30 mouse cellular contexts compared by ENCODE assay signal in the genomic region with DNA sequence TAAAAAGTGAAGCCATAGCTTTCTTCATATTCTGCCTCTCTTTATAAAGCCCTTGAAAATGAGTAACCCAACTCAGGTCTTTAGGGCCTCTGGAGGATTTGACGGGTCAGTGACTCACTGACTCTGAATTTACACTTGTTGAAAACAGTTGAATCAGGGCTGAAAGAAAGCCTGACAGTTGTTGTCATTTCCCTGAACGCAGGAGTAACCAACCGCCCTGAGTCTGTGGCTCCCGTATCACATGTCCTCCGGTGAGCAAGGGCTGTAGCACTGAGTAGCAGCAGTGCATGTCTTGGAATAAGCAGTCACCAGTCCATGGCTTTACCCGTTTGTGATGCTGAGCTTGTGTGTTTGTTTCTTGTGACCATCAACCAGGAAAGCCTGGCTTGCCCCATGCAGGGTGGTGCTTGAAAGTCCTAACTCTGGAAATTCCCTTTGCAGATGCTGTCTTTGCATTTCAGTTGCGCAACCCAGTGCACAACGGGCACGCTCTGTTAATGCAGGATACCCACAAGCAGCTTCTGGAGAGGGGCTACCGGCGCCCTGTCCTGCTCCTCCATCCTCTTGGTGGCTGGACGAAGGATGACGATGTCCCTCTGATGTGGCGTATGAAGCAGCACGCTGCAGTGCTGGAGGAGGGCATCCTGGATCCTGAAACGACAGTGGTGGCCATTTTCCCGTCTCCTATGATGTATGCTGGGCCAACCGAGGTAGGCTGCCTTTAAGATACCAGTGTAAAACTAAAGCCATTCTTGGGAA. TPM values are rescaled to one million over a fixed set of nuclear protein-coding genes. Genes with fewer than 3 reads are reported as not detected.
DNase-seq lines count a peak whose midpoint lies in the region; ATAC-seq and TF ChIP-seq lines count a peak whose summit lies in the region.
"Had no signal": no experiment of that assay in that cellular context is flagged by ENCODE, and none has a peak within 500 bp of the region (broad histone marks: within the 10 kb centered on the region; RNA-seq: fewer than 3 reads in every experiment).

No protein-coding gene starts in this region.

- H3K9me3 ChIP-seq in kidney, embryonic 14.5 days (ENCODE audit: control insufficient read depth, low read length), result no peaks in the 10 kb centered on the region
- no peaks in the 10 kb centered on the region for H3K9me3 ChIP-seq in midbrain, embryonic 11.5 days (ENCODE audit: control insufficient read depth, low read length)
- no peaks in the 10 kb centered on the region for H3K9me3 ChIP-seq in midbrain, embryonic 15.5 days
- no peaks in the 10 kb centered on the region for H3K9me3 ChIP-seq in forebrain, embryonic 12.5 days
- H3K9me3 ChIP-seq: embryonic facial prominence, embryonic 13.5 days; hindbrain, embryonic 10.5 days; intestine, embryonic 15.5 days; limb, embryonic 12.5 days; liver, embryonic 15.5 days; midbrain, embryonic 10.5 days; neural tube, embryonic 13.5 days had no signal

- no peak overlapping the region for H3K4me2 ChIP-seq in kidney, embryonic 14.5 days (replicated peaks; ENCODE audit: low read depth, low read length)
- no peak overlapping the region for H3K4me2 ChIP-seq in midbrain, embryonic 11.5 days
- no peak overlapping the region for H3K4me2 ChIP-seq in midbrain, embryonic 15.5 days
- no peak overlapping the region for H3K4me2 ChIP-seq in forebrain, embryonic 12.5 days
- H3K4me2 ChIP-seq: embryonic facial prominence, embryonic 13.5 days; intestine, embryonic 15.5 days; limb, embryonic 12.5 days; liver, embryonic 15.5 days; lung, embryonic 14.5 days; neural tube, embryonic 13.5 days had no signal

- no peaks in the 10 kb centered on the region for H3K27me3 ChIP-seq in kidney, embryonic 14.5 days (ENCODE audit: control insufficient read depth, insufficient read depth, low read length)
- H3K27me3 ChIP-seq in kidney, adult 2 months (replicated peaks; ENCODE audit: control insufficient read depth, insufficient read depth, low read length), result no peaks in the 10 kb centered on the region
- H3K27me3 ChIP-seq in midbrain, embryonic 11.5 days (ENCODE audit: control insufficient read depth, insufficient read depth, low read length), result no peaks in the 10 kb centered on the region
- no peaks in the 10 kb centered on the region for H3K27me3 ChIP-seq in midbrain, embryonic 15.5 days (replicated peaks)
- H3K27me3 ChIP-seq in Patski, result no peaks in the 10 kb centered on the region
- no peaks in the 10 kb centered on the region for H3K27me3 ChIP-seq in forebrain, embryonic 12.5 days
- H3K27me3 ChIP-seq: embryonic facial prominence, embryonic 13.5 days; intestine, embryonic 15.5 days; limb, embryonic 12.5 days; liver, embryonic 15.5 days; neural tube, embryonic 13.5 days had no signal

- H3K27ac ChIP-seq in kidney, embryonic 14.5 days (ENCODE audit: low read depth, low read length), result no peak overlapping the region
- no peak overlapping the region for H3K27ac ChIP-seq in kidney, adult 2 months (ENCODE audit: insufficient read depth, low read depth, low read length)
- H3K27ac ChIP-seq in midbrain, embryonic 11.5 days (ENCODE audit: low read depth, low read length), result no peak overlapping the region
- H3K27ac ChIP-seq in midbrain, embryonic 15.5 days, result no peak overlapping the region
- no peak overlapping the region for H3K27ac ChIP-seq in forebrain, embryonic 12.5 days
- H3K27ac ChIP-seq: embryonic facial prominence, embryonic 13.5 days; hindbrain, embryonic 10.5 days; hindbrain, postnatal 0 days; intestine, embryonic 15.5 days; layer of hippocampus, adult 2 months; left cerebral cortex, adult 2 months; limb, embryonic 12.5 days; liver, embryonic 15.5 days; midbrain, embryonic 10.5 days; neural tube, embryonic 13.5 days had no signal

- no peak for TF ChIP-seq CTCF in kidney, adult 2 months (conservative IDR thresholded peaks at IDR 0.05; ENCODE audit: insufficient read depth, insufficient read length, low read depth, low read length)
- no peak for TF ChIP-seq CTCF in Patski (IDR thresholded peaks at IDR 0.05)

- no peak for TF ChIP-seq POLR2A in kidney, adult 2 months (IDR thresholded peaks at IDR 0.05; ENCODE audit: low read depth, low read length)

- no peak overlapping the region for H3K4me3 ChIP-seq in kidney, embryonic 14.5 days (ENCODE audit: low read length)
- no peak overlapping the region for H3K4me3 ChIP-seq in kidney, adult 2 months (ENCODE audit: insufficient read depth, low read depth, low read length)
- no peak overlapping the region for H3K4me3 ChIP-seq in midbrain, embryonic 11.5 days (ENCODE audit: low read depth, low read length)
- no peak overlapping the region for H3K4me3 ChIP-seq in midbrain, embryonic 15.5 days
- H3K4me3 ChIP-seq in forebrain, embryonic 12.5 days (replicated peaks), result no peak overlapping the region
- H3K4me3 ChIP-seq: embryonic facial prominence, embryonic 13.5 days; hindbrain, embryonic 10.5 days; intestine, embryonic 15.5 days; layer of hippocampus, adult 2 months; left cerebral cortex, adult 2 months; limb, embryonic 12.5 days; liver, embryonic 15.5 days; midbrain, embryonic 10.5 days; neural tube, embryonic 13.5 days had no signal

- in situ Hi-C loops in Patski (cut with MboI; ENCODE audit: low pct_unique_long_range_greater_than_20kb), result no loop called here

- POLR2A ChIA-PET in Patski (lab: Charles Lee), result interaction anchor here (0.6 kb wide), 1 partner anchor 56 kb away, joined by 3 read pairs; no protein-coding TSS in a partner anchor

- 81% methylated on average over 18 of the region's 18 CpGs for WGBS in kidney, embryonic 14.5 days
- 75% methylated on average over 18 of the region's 18 CpGs for WGBS in kidney, adult 2 months
- WGBS in midbrain, embryonic 11.5 days, result 89% methylated on average over 18 of the region's 18 CpGs
- 86% methylated on average over 18 of the region's 18 CpGs for WGBS in midbrain, embryonic 15.5 days
- WGBS in forebrain, embryonic 12.5 days, result 92% methylated on average over 18 of the region's 18 CpGs

- CTCF ChIA-PET in Patski (lab: Charles Lee), result interaction anchor here (0.8 to 1.2 kb wide), 3 partner anchors 12 to 61 kb away, joined by 3 read pairs; no protein-coding TSS in a partner anchor

- peak; percentile 90; the same call in 1 of the 2 replicates for ATAC-seq in kidney, embryonic 14.5 days (ENCODE audit: low FRiP score, low TSS enrichment)
- no peak for ATAC-seq in midbrain, embryonic 11.5 days (ENCODE audit: low FRiP score)
- no peak for ATAC-seq in midbrain, embryonic 15.5 days (replicated peaks)
- peak; percentile 98 for ATAC-seq in Patski
- no peak for ATAC-seq in CD4-positive, CD25-positive, alpha-beta regulatory T cell, adult 4 months
- ATAC-seq in forebrain, embryonic 12.5 days (ENCODE audit: low FRiP score), result no peak
- ATAC-seq: activated CD4-positive, CD25-positive, alpha-beta regulatory T cell, adult 4 months; forebrain, postnatal 0 days; hindbrain, postnatal 0 days; intestine, embryonic 15.5 days had no signal

- no peak for DNase-seq in kidney, adult 2 months
- DNase-seq in midbrain, embryonic 11.5 days (ENCODE audit: low spot score, missing footprints), result peak; percentile 31
- peak; percentile 96 for DNase-seq in Patski (ENCODE audit: low read depth, low spot score)
- DNase-seq: adrenal gland, adult 8-10 months; cerebellum, adult 9-10 months; embryo, embryonic 11 days; forebrain, postnatal 0 days; gastrocnemius, postnatal 14 days; heart, postnatal 14 days; kidney, postnatal 25 days; lung, embryonic 14.5 days; lung, postnatal 14 days; right cerebral cortex, postnatal 4 days; thymus, adult 2 months; thymus, postnatal 36 days had no signal

- no peak overlapping the region for H3K9ac ChIP-seq in kidney, embryonic 14.5 days (ENCODE audit: low read depth, low read length)
- H3K9ac ChIP-seq in midbrain, embryonic 11.5 days (ENCODE audit: low read length), result no peak overlapping the region
- H3K9ac ChIP-seq in midbrain, embryonic 15.5 days, result no peak overlapping the region
- H3K9ac ChIP-seq in forebrain, embryonic 12.5 days, result no peak overlapping the region
- H3K9ac ChIP-seq: embryonic facial prominence, embryonic 13.5 days; forebrain, postnatal 0 days; intestine, embryonic 15.5 days; limb, embryonic 12.5 days; liver, embryonic 15.5 days; lung, embryonic 14.5 days; neural tube, embryonic 13.5 days had no signal

- H3K36me3 ChIP-seq in kidney, embryonic 14.5 days (ENCODE audit: control insufficient read depth, insufficient read depth, low read length), result peaks cover 21% of the 10 kb centered on the region; the same call in 1 of the 2 replicates
- H3K36me3 ChIP-seq in kidney, adult 2 months (ENCODE audit: control insufficient read depth, insufficient read depth, low read length), result no peaks in the 10 kb centered on the region; the same call in 1 of the 2 replicates
- H3K36me3 ChIP-seq in midbrain, embryonic 11.5 days (ENCODE audit: control insufficient read depth, insufficient read depth, low read length), result peaks cover 4% of the 10 kb centered on the region; the same call in 1 of the 2 replicates
- peaks cover 7% of the 10 kb centered on the region for H3K36me3 ChIP-seq in midbrain, embryonic 15.5 days (replicated peaks)
- H3K36me3 ChIP-seq in forebrain, embryonic 12.5 days (replicated peaks), result peaks cover 25% of the 10 kb centered on the region
- H3K36me3 ChIP-seq: liver, embryonic 15.5 days had no signal

- H3K4me1 ChIP-seq in kidney, embryonic 14.5 days (ENCODE audit: control insufficient read depth, insufficient read depth, low read length), result no peaks in the 10 kb centered on the region
- H3K4me1 ChIP-seq in kidney, adult 2 months (ENCODE audit: control insufficient read depth, insufficient read depth, low read length), result no peaks in the 10 kb centered on the region
- no peaks in the 10 kb centered on the region for H3K4me1 ChIP-seq in midbrain, embryonic 11.5 days (ENCODE audit: control insufficient read depth, insufficient read depth, low read length)
- no peaks in the 10 kb centered on the region for H3K4me1 ChIP-seq in midbrain, embryonic 15.5 days
- H3K4me1 ChIP-seq in forebrain, embryonic 12.5 days, result no peaks in the 10 kb centered on the region
- H3K4me1 ChIP-seq: intestine, embryonic 15.5 days; liver, embryonic 15.5 days; midbrain, embryonic 10.5 days; neural tube, embryonic 13.5 days had no signal

RNA-seq across cellular contexts. Expression of gene Papss1, which starts 54.2 kb away (rescaled TPM):
- 70.3 and 96.0 TPM in 2 replicates for polyA plus RNA-seq in kidney, embryonic 14.5 days (2014; fragmentation: Nextera tagmentation; extraction: Ambion mirVana)
- polyA plus RNA-seq in kidney, adult 2 months (2012; rRNA removed), result 56.2 and 56.3 TPM in 2 replicates
- 72.5 and 82.4 TPM in 2 replicates for polyA plus RNA-seq in midbrain, embryonic 11.5 days (2014; fragmentation: Nextera tagmentation; extraction: Ambion mirVana)
- 117 and 124 TPM in 2 replicates for polyA plus RNA-seq in midbrain, embryonic 15.5 days (2015; fragmentation: Nextera tagmentation; extraction: Ambion mirVana)
- polyA plus RNA-seq in Patski (2021), result 90.2 TPM
- polyA plus RNA-seq in CD4-positive, CD25-positive, alpha-beta regulatory T cell, adult 4 months (2017; shearing (Covaris generic)), result 10 to 100 TPM; 22.1 to 27.0 TPM
- 90.8 TPM in 2 replicates for polyA plus RNA-seq in forebrain, embryonic 12.5 days (2016; fragmentation: Nextera tagmentation; extraction: Ambion mirVana)

Comparison
In these comparisons a context has a peak if more than half of its experiments do, and no peak if none do; other contexts are left out.
1. ATAC-seq: peak in kidney, embryonic 14.5 days (single experiment) and Patski (single experiment); none in midbrain, embryonic 11.5 days (single experiment), midbrain, embryonic 15.5 days (single experiment), CD4-positive, CD25-positive, alpha-beta regulatory T cell, adult 4 months (single experiment) and forebrain, embryonic 12.5 days (single experiment).